Mouse (Mus musculus): Measurements from ENCODE around the gene Igsf1.

Gene Igsf1

DNA sequence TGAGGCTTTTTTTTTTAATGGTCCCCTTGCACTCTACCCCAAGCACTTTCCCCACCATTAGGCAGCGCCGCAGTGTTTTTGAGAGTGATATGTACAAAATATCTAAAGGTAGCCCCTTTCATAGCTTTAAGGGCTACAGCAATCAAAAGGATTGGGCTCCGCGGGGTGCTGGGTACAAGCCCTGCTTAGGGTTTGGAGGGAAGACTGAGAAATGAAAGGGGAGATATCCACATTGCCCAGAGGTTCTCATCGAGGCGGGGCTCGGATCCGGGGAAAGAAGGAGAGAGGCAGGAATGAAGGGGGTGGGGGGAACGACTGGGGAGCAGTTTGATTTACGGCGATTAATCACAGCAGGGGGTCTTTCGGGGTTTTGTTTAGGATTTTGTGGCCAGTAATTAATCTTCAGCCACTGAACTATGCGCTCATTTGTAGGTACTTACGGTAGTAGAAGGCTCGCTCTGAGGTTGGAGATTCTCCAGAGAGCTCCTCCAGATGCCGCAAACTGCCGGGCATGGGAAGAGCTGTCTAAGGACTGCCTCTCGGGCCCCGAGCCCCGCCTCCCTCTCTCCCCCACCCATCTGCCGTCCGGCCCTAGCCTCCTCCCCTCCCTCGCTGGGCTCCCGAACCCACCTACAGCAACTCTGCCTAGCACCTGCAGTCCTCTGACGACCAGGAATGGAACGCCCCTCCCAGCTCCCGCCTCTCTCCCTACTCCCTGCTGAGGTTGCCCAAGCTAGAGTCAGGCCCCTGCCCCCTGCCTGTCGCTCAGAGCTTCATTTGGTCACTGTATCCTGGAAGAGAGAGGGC, at the start of gene Igsf1:
Gene Igsf1 (minus strand): TSS at position 537 of the 807 bp plus-strand sequence.
- DNase-seq, result peak; percentile 11 to 57

DNA sequence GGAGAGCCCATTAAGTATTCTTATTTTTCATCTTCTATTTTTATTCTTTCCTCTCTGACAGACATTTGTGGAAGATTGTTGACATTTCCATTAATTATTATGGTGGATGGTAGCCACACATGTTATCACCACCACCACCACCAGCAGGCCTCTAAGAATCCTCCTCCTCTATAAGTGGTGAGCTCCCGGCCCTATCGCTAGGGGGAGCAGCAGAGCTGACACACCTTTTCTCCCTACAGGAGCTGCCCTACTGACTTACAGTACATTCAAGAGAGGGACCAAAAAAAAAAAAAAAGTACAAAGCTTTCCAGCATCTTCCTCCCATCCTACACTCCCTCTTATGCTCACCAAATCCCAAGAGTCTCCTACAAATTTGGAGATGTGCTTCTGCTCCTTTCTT, 26.7 kb downstream of the Igsf1 start:
- DNase-seq, result peak in 1 of 2 experiments; percentile 1

DNA sequence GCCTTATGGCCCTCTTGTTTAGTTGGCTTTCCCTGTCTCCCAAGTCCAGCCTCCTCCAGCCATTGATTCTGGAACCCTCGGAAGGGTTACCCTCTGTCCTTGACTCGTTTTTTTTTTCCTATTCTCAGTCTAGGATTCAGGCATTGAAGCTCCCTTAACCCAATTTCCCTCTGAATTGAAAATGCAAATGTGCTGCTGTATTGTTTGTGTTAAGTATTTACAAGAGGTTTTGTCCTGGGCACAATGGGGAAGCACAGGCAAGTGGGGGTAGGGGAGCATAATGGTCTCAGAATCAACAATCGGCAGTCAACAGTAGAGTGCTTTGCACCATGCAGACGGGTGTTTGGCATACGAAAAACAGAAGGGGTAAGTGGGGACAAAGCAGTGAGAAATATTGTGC, 52.4 kb downstream of the Igsf1 start:
- DNase-seq, result no peak

DNA sequence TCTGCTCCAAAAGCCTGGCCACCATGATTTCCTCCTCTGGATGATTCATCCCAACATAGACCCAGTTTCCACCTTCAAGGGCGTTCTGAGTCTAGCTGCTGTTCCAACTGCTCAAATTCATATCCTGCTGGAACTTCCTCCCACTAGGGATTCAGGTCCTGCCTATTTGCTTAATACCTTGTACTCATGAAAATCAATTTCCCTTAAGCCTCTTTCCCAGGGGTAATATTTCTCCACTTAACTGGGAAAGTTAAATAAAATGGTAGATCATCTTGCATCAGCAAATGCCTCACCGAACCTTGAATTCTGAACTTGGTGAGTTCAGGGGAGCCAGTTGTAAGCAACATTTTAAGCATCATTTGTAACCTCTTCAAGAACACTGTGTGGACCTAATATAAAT, 62.6 kb downstream of the Igsf1 start, which contains the start of gene Olfr1321:
Gene Olfr1321 (minus strand): TSS at position 101 of the 400 bp plus-strand sequence.
- DNase-seq, result no peak

Data from kidney, postnatal 25 days (tissue).